Mouse (Mus musculus) stomach, embryonic 16.5 days (tissue): ENCODE data around the gene Prl2c3. TPM values are rescaled to one million over a fixed set of nuclear protein-coding genes. Genes with fewer than 3 reads are reported as not detected.
"Not testable (repeated sequence)": the region's sequence is repeated elsewhere in the genome, so short reads cannot be mapped to it uniquely, and the experiment has no call there.

Source experiments
- ATAC-seq: fragments of 200-750 bp; cut with Nextera tagmentation; 2 replicates; pipeline ENCODE4 v1.8.0; 2017; ENCODE audit warnings: moderate number of reproducible peaks, moderate TSS enrichment; ENCODE audit not compliant: insufficient read depth, low FRiP score
- H3K27ac ChIP-seq: fragments of 300-500 bp; sonication (generic); 2 replicates; pipeline ENCODE4 v1.5.1; 2014; ENCODE audit warnings: low read length
- H3K27me3 ChIP-seq: fragments of 300-500 bp; sonication (generic); 2 replicates; pipeline ENCODE4 v1.6.1; 2014; ENCODE audit warnings: low read length, control low read depth, mixed read lengths; ENCODE audit not compliant: control insufficient read depth, insufficient read depth
- H3K36me3 ChIP-seq: fragments of 300-500 bp; sonication (generic); 2 replicates; pipeline ENCODE4 v1.6.1; 2014; ENCODE audit warnings: low read length; ENCODE audit not compliant: control insufficient read depth, insufficient read depth
- H3K4me1 ChIP-seq: fragments of 300-500 bp; sonication (generic); 2 replicates; pipeline ENCODE4 v1.6.1; 2014; ENCODE audit warnings: low read length, control low read depth, mixed read lengths; ENCODE audit not compliant: control insufficient read depth, insufficient read depth
- H3K4me2 ChIP-seq: fragments of 300-500 bp; sonication (generic); 2 replicates; pipeline ENCODE4 v1.6.1; 2014; ENCODE audit warnings: low read depth, low read length, mixed read lengths
- H3K4me3 ChIP-seq: fragments of 300-500 bp; sonication (generic); replicated peaks from 2 replicates; pipeline ENCODE4 v1.5.1; 2014; ENCODE audit warnings: mild to moderate bottlenecking, low read length
- H3K9ac ChIP-seq: fragments of 300-500 bp; sonication (generic); 2 replicates; pipeline ENCODE4 v1.6.1; 2014; ENCODE audit warnings: low read length
- H3K9me3 ChIP-seq: fragments of 300-500 bp; sonication (generic); replicated peaks from 2 replicates; pipeline ENCODE4 v1.6.1; 2016; ENCODE audit warnings: low read length, control low read depth; ENCODE audit not compliant: control insufficient read depth
- WGBS: fragments of 180-500 bp; shearing (Covaris S2); extraction: QIAGEN DNeasy Blood & Tissue Kit; methylation state at CpG from one replicate; pipeline ENCODE4 v1.1.7; 2014; 5-methylcytosine and 5-hydroxymethylcytosine counted together
- polyA plus RNA-seq: library from polyadenylated mRNA; unstranded; fragments of >200 nt; fragmentation: Nextera tagmentation; extraction: Ambion mirVana; gene quantifications from 2 replicates; pipeline ENCODE4 v1.2.1, GENCODE M21; 2015

The Prl2c3 gene
- polyA plus RNA-seq, 1 experiment from 2014 or later: not detected

DNA sequence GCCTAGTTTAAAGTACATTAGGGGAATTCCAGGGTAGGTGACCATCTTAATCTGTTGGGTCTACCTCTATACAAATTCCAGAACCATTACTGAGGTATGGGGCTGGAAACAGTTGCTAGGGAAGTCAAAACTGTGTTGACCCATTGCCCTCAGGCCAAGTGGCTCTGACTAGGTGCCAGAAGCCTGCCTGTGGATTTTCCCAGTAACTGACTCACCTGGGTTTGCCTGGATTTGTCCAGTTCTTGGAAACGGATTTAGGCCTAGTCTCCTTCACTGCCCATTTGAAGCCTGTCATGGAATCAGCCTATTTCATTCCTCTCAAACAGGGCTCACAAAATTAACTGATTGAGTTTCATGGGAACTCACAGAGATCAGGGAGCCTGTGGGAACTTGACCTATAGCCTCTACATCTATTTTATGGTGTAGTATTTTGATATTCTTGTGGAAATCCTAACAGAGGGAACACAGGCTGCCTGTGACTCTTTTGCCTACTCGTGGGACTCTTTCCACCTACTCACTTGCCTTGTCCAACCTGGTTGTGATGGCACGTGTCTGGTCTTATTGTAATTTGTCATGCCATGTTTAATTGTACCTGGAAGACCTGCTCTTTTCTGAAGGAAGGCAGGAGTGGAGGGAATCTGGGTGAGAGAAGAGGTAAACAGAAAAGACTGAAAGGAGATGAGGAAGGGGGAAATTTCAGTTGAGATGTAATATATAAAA is 9.1 kb upstream of the Prl2c3 start:
- not testable (repeated sequence) for H3K4me2 ChIP-seq, H3K9ac ChIP-seq, H3K4me3 ChIP-seq, H3K27me3 ChIP-seq, ATAC-seq, H3K36me3 ChIP-seq, H3K9me3 ChIP-seq, H3K4me1 ChIP-seq, H3K27ac ChIP-seq
- 66% methylated on average over 3 of the region's 3 CpGs for WGBS

DNA sequence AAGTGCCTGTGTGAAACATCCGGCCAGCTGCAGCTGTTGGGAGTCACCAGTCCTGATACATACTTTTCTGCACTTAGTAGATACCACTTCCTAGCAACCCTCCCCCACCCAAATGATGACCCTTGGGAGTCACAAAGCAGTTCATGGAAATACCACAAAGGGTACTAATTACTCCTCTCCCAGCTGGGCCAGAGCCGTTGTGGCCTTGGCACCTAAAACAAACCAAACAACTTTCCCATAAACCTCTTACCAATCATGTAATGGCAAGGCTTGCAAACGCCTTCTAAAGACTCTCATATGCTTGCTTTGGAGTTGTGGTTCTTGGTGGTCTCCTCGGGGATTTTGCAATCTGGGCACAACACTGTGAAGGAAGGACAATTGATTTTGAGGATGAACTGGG is 6.6 kb upstream of the Prl2c3 start:
- 70% methylated on average over 4 of the region's 4 CpGs for WGBS
- ATAC-seq, H3K4me3 ChIP-seq, H3K9ac ChIP-seq, H3K27me3 ChIP-seq, H3K4me1 ChIP-seq, H3K9me3 ChIP-seq, H3K27ac ChIP-seq, H3K4me2 ChIP-seq, H3K36me3 ChIP-seq: not testable (repeated sequence)

DNA sequence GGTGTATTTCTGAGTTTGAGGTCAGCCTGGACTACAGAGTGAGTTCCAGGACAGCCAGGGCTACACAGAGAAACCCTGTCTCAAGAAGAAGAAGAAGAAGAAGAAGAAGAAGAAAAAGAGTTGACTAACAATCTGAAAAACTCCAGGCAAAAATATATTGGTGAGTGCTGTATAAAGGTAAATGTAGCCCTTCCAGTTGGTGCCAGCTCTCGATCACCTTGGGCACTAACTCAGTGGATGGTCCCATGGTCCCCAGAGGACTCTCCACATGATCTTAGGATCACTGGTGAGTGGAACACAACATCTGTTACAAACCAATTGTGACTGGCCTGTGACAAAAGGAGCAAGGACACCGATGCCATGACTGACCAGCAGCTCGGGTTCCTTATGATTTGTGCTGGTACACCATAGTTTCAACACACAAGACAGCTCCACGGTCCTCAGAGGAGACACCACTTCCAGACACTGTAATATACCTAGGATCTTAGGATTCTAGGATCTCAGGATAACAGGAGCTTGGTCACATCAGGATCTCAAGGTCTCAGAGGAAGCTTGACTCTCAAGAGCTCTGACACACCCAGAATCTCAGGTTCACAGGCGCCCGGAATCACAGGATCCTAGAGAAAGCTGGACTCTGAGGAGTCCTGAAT is 30.3 kb downstream of the Prl2c3 start:
- not testable (repeated sequence) for H3K9ac ChIP-seq, H3K4me2 ChIP-seq, H3K36me3 ChIP-seq, H3K27me3 ChIP-seq, H3K9me3 ChIP-seq, H3K4me1 ChIP-seq, H3K4me3 ChIP-seq, H3K27ac ChIP-seq, ATAC-seq
- WGBS: 77% methylated on average over 6 of the region's 6 CpGs

Other genes with a start within 250 kb of the Prl2c3 start
- 16.3 and 17.0 TPM in 2 replicates for gene Ero1lb, start 234.2 kb downstream of the Prl2c3 start, polyA plus RNA-seq
- 0.43 TPM in 1 of 2 replicates, not detected in the other for gene Prl2c2, start 205.3 kb upstream of the Prl2c3 start, polyA plus RNA-seq